Mouse (Mus musculus) CH12.LX (cell line): Measurements from ENCODE around the gene Il22ra1. TPM values are rescaled to one million over a fixed set of nuclear protein-coding genes. Genes with fewer than 3 reads are reported as not detected.

Source experiments
- DNase-seq: peaks from one replicate; pipeline ENCODE4 v3.0.0-alpha.2; 2013; ENCODE audit errors: extremely low read depth
- H3K27ac ChIP-seq: 2 replicates; pipeline ENCODE4 v1.5.1; 2012; ENCODE audit warnings: low read depth, mild to moderate bottlenecking, control low read depth, moderate library complexity; ENCODE audit not compliant: insufficient read depth
- H3K27me3 ChIP-seq: replicated peaks from 2 replicates; pipeline ENCODE3; 2012; ENCODE audit warnings: inconsistent platforms
- H3K36me3 ChIP-seq, 2 experiments: replicated peaks in 1 of 2; 2 replicates each; pipeline versions ENCODE3 to v1.6.1; 2012; ENCODE audit warnings: inconsistent platforms in 1 of 2, low read length in 1 of 2, mild to moderate bottlenecking in 1 of 2, mixed read lengths in 1 of 2, moderate library complexity in 1 of 2; ENCODE audit not compliant: control insufficient read depth in 1 of 2, insufficient read depth in 1 of 2
- H3K4me1 ChIP-seq, 2 experiments: 2 replicates each; pipeline ENCODE4 v1.6.1; 2012; ENCODE audit warnings: inconsistent platforms in 1 of 2, moderate library complexity in 1 of 2; ENCODE audit not compliant: insufficient read depth in 2 of 2, control insufficient read depth in 1 of 2
- H3K4me2 ChIP-seq: 2 replicates; pipeline ENCODE4 v1.6.1; 2012; ENCODE audit warnings: low read depth, mild to moderate bottlenecking, control low read depth; ENCODE audit not compliant: poor library complexity, insufficient read depth, severe bottlenecking
- H3K4me3 ChIP-seq, 3 experiments: fragments of 150-350 bp in 1 of 3; sonication (generic) in 1 of 3; replicated peaks in 1 of 3; 2 replicates each; pipeline versions ENCODE3 to v1.5.1; 2011 to 2012; ENCODE audit warnings: low read depth in 2 of 3, low read length in 2 of 3, mild to moderate bottlenecking in 2 of 3, moderate library complexity in 2 of 3, control low read depth in 1 of 3, improper control_type of control experiment in 1 of 3, inconsistent platforms in 1 of 3, mixed read lengths in 1 of 3; ENCODE audit not compliant: poor library complexity in 1 of 3
- H3K79me2 ChIP-seq: replicated peaks from 2 replicates; pipeline ENCODE4 v1.6.1; 2012; ENCODE audit warnings: mild to moderate bottlenecking, moderate library complexity; ENCODE audit not compliant: control insufficient read depth, poor library complexity, insufficient read depth, severe bottlenecking; ENCODE audit errors: extremely low read depth
- H3K9ac ChIP-seq: 2 replicates; pipeline ENCODE4 v1.6.1; 2012; ENCODE audit warnings: low read depth, mild to moderate bottlenecking, control low read depth, moderate library complexity; ENCODE audit not compliant: insufficient read depth
- H3K9me3 ChIP-seq: replicated peaks from 2 replicates; pipeline ENCODE3; 2012; ENCODE audit warnings: low read length, inconsistent platforms, mixed read lengths
- BHLHE40 ChIP-seq: IDR thresholded peaks from 2 replicates; pipeline ENCODE4 v1.6.1; 2011; ENCODE audit warnings: mild to moderate bottlenecking, low read depth, low read length, improper control_type of control experiment
- CHD1 ChIP-seq: IDR thresholded peaks from 2 replicates; pipeline ENCODE4 v1.6.1; 2012; ENCODE audit warnings: low read depth, low read length, improper control_type of control experiment, inconsistent platforms
- CHD2 ChIP-seq: IDR thresholded peaks from 2 replicates; pipeline ENCODE4 v1.6.1; 2011; ENCODE audit warnings: low read length, improper control_type of control experiment
- CTCF ChIP-seq, 2 experiments: IDR thresholded peaks in 1 of 2; conservative IDR thresholded peaks in 1 of 2; 2 replicates each; pipeline ENCODE4 v1.5.1; 2011 to 2012; ENCODE audit warnings: low read depth in 2 of 2, low read length in 2 of 2, improper control_type of control experiment in 1 of 2, inconsistent platforms in 1 of 2, mild to moderate bottlenecking in 1 of 2, moderate library complexity in 1 of 2
- E2F4 ChIP-seq: IDR thresholded peaks from 2 replicates; pipeline ENCODE4 v1.6.1; 2011; ENCODE audit warnings: low read depth, low read length, improper control_type of control experiment; ENCODE audit not compliant: insufficient replicate concordance
- EP300 ChIP-seq: IDR thresholded peaks from 2 replicates; pipeline ENCODE4 v1.6.1; 2011; ENCODE audit warnings: low read length, improper control_type of control experiment
- GABPA ChIP-seq: IDR thresholded peaks from 2 replicates; pipeline ENCODE4 v1.6.1; 2012; ENCODE audit warnings: low read depth, low read length, improper control_type of control experiment, inconsistent platforms; ENCODE audit not compliant: insufficient replicate concordance
- HCFC1 ChIP-seq: IDR thresholded peaks from 2 replicates; pipeline ENCODE4 v1.6.1; 2012; ENCODE audit warnings: low read depth, mild to moderate bottlenecking, inconsistent platforms, low read length, improper control_type of control experiment
- IRF4 ChIP-seq: IDR thresholded peaks from 2 replicates; pipeline ENCODE4 v1.6.1; 2014; ENCODE audit warnings: low read depth, mild to moderate bottlenecking, inconsistent platforms, low read length, improper control_type of control experiment
- KAT2A ChIP-seq: IDR thresholded peaks from 2 replicates; pipeline ENCODE4 v1.6.1; 2012; ENCODE audit warnings: low read length, improper control_type of control experiment, inconsistent platforms; ENCODE audit not compliant: insufficient replicate concordance
- MAX ChIP-seq: IDR thresholded peaks from 2 replicates; pipeline ENCODE4 v1.6.1; 2011; ENCODE audit warnings: low read length, improper control_type of control experiment
- MAZ ChIP-seq: IDR thresholded peaks from 2 replicates; pipeline ENCODE4 v1.6.1; 2012; ENCODE audit warnings: low read depth, mild to moderate bottlenecking, inconsistent platforms, low read length, improper control_type of control experiment, moderate library complexity
- MYC ChIP-seq: IDR thresholded peaks from 2 replicates; pipeline ENCODE4 v1.6.1; 2011; ENCODE audit warnings: low read depth, mild to moderate bottlenecking, improper control_type of control experiment, low read length
- NELFE ChIP-seq: IDR thresholded peaks from 2 replicates; pipeline ENCODE4 v1.6.1; 2011; ENCODE audit warnings: low read depth, low read length, improper control_type of control experiment
- NRF1 ChIP-seq: IDR thresholded peaks from 2 replicates; pipeline ENCODE4 v1.6.1; 2014; ENCODE audit warnings: low read depth, mild to moderate bottlenecking, inconsistent platforms, low read length, improper control_type of control experiment, moderate library complexity
- POLR2A ChIP-seq: IDR thresholded peaks from 2 replicates; pipeline ENCODE4 v1.6.1; 2011; ENCODE audit warnings: low read depth, mild to moderate bottlenecking, improper control_type of control experiment, low read length
- POLR2AphosphoS2 ChIP-seq: IDR thresholded peaks from 2 replicates; pipeline ENCODE4 v1.6.1; 2011; ENCODE audit warnings: low read depth, low read length, improper control_type of control experiment
- RAD21 ChIP-seq: IDR thresholded peaks from 2 replicates; pipeline ENCODE4 v1.6.1; 2011; ENCODE audit warnings: low read depth, mild to moderate bottlenecking, low read length, improper control_type of control experiment, moderate library complexity
- RCOR1 ChIP-seq: conservative IDR thresholded peaks from 2 replicates; pipeline ENCODE4 v1.6.1; 2012; ENCODE audit warnings: low read depth, mild to moderate bottlenecking, inconsistent platforms, low read length, improper control_type of control experiment
- SIN3A ChIP-seq: IDR thresholded peaks from 2 replicates; pipeline ENCODE4 v1.6.1; 2012; ENCODE audit warnings: low read length, improper control_type of control experiment, inconsistent platforms
- SMC3 ChIP-seq: IDR thresholded peaks from 2 replicates; pipeline ENCODE4 v1.6.1; 2011; ENCODE audit warnings: low read depth, low read length, improper control_type of control experiment
- TBP ChIP-seq: conservative IDR thresholded peaks from 2 replicates; pipeline ENCODE4 v1.6.1; 2011; ENCODE audit warnings: low read depth, low read length, improper control_type of control experiment
- UBTF ChIP-seq: IDR thresholded peaks from 2 replicates; pipeline ENCODE4 v1.6.1; 2012; ENCODE audit warnings: low read depth, mild to moderate bottlenecking, inconsistent platforms, low read length, improper control_type of control experiment, moderate library complexity
- ZC3H11A ChIP-seq: IDR thresholded peaks from 2 replicates; pipeline ENCODE4 v1.6.1; 2012; ENCODE audit warnings: low read depth, mild to moderate bottlenecking, inconsistent platforms, low read length, improper control_type of control experiment
- ZKSCAN1 ChIP-seq: IDR thresholded peaks from 2 replicates; pipeline ENCODE4 v1.6.1; 2012; ENCODE audit warnings: low read depth, inconsistent platforms, low read length, improper control_type of control experiment, borderline replicate concordance
- ZMIZ1 ChIP-seq: IDR thresholded peaks from 2 replicates; pipeline ENCODE4 v1.6.1; 2012; ENCODE audit warnings: low read depth, mild to moderate bottlenecking, inconsistent platforms, low read length, improper control_type of control experiment
- dilution Hi-C: fragments of 300-500 bp; cut with MboI; formaldehyde crosslinking; loops from 2 replicates; pipeline ENCODE4 v1.14.3; 2020; ENCODE audit warnings: low sequenced_read_pairs; ENCODE audit not compliant: extremely low pct_unique_long_range_greater_than_20kb, extremely low pct_ligation_motif_present
- in situ Hi-C: fragments of 300-500 bp; cut with MboI; formaldehyde crosslinking; loops from 3 replicates; pipeline ENCODE4 v1.14.3; 2019; ENCODE audit warnings: low sequenced_read_pairs, low pct_ligation_motif_present, low pct_unique_long_range_greater_than_20kb, mixed read lengths
- polyA plus RNA-seq: library from polyadenylated mRNA; unstranded; fragments of >175 nt; gene quantifications from 2 replicates; pipeline ENCODE4 v1.2.1, GENCODE M21; 2012; ENCODE audit warnings: low read depth; ENCODE audit not compliant: insufficient read length
- total RNA-seq, 2 experiments: library from RNA; depleted of rRNA; stranded (reverse); fragments of 300-350 nt in 1 of 2; fragments of >200 nt in 1 of 2; gene quantifications; 2 replicates each; pipeline ENCODE4 v1.2.3; 2012 to 2014

The Il22ra1 gene
- total and polyA plus RNA-seq, 3 experiments = not detected

- dilution Hi-C loops (no loop called here), in situ Hi-C loops (no loop called here)
- Histone ChIP-seq H3K79me2 (no peaks in the 10 kb centered on the region), H3K9ac (no peak within 1 kb of the TSS), H3K4me1 (peaks cover 6 to 7% of the 10 kb centered on the region in 2 experiments), H3K4me3 (no peak within 1 kb of the TSS), H3K4me2 (no peak within 1 kb of the TSS), H3K27ac (no peak within 1 kb of the TSS), H3K36me3 (no peaks in the 10 kb centered on the region), H3K27me3 (peaks cover 55% of the 10 kb centered on the region), H3K9me3 (peaks cover 2% of the 10 kb centered on the region)
- DNase-seq = no peak
- TF ChIP-seq SIN3A (no peak), EP300 (no peak), ZC3H11A (no peak), E2F4 (no peak), UBTF (no peak), HCFC1 (no peak), POLR2AphosphoS2 (no peak), CTCF (conservative IDR thresholded peaks at IDR 0.05 in 1 of 2, IDR thresholded peaks at IDR 0.05 in 1 of 2; ENCODE audit: low read depth in 2 of 2, low read length in 2 of 2) (no peak), IRF4 (no peak), TBP (no peak), ZKSCAN1 (no peak), RCOR1 (no peak)
Observed at GRCm38 (mm10) chr4:135759356-135759976, 31.5 kb downstream of the Il22ra1 start, which contains the start of gene Myom3. Myom3 (plus strand) TSS chr4:135759715.

- TF ChIP-seq GABPA (no peak), BHLHE40 (no peak), HCFC1 (no peak)
Observed at GRCm38 (mm10) chr4:135761048-135761447, 33.1 kb downstream of the Il22ra1 start.

DNA sequence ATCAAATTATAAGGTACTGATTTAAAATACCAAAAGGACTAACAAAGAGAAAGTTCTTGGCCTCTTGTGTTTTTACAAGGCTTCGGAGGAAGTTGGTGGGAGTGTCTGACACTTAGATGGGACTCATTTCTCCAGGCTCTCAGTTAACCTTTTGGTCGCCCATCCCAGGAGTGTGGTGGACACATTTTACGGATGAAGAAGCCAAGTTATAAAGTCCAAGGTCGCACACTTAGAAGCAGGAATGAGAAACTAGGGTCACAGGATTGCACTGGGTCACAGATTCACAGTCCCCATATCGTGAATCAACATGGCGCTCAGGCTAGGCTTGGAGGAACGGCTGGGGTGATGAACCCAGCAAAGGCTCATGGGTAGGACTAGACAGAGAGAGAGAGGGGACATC, 33.6 kb downstream of the Il22ra1 start:
- Histone ChIP-seq H3K4me1 (peaks cover 6 to 7% of the 10 kb centered on the region in 2 experiments), H3K9me3 (no peaks in the 10 kb centered on the region), H3K36me3 (no peaks in the 10 kb centered on the region), H3K9ac (no peak overlapping the region), H3K4me2 (no peak overlapping the region), H3K4me3 (no peak overlapping the region), H3K79me2 (no peaks in the 10 kb centered on the region), H3K27ac (no peak overlapping the region), H3K27me3 (peaks cover 57% of the 10 kb centered on the region)
- DNase-seq = no peak
- TF ChIP-seq MAZ (no peak), ZKSCAN1 (no peak), MYC (no peak), NRF1 (no peak), MAX (no peak), ZMIZ1 (no peak), CHD1 (no peak), TBP (no peak), NELFE (no peak), RAD21 (no peak), SMC3 (no peak), HCFC1 (no peak), POLR2A (no peak), ZC3H11A (no peak), CHD2 (no peak), KAT2A (no peak), CTCF (conservative IDR thresholded peaks at IDR 0.05 in 1 of 2, IDR thresholded peaks at IDR 0.05 in 1 of 2; ENCODE audit: low read depth in 2 of 2, low read length in 2 of 2) (no peak)
- in situ Hi-C loops = no loop called here
- dilution Hi-C loops = no loop called here

More at GRCm38 (mm10) chr4:135761048-135761447, 33.1 kb downstream of the Il22ra1 start:
- no peak for DNase-seq
- H3K79me2 ChIP-seq = no peaks in the 10 kb centered on the region
- dilution Hi-C loops (no loop called here), in situ Hi-C loops (no loop called here)
- peaks cover 6 to 7% of the 10 kb centered on the region in 2 experiments for H3K4me1 ChIP-seq
- no peaks in the 10 kb centered on the region for H3K36me3 ChIP-seq
- no peak overlapping the region for H3K4me2 ChIP-seq
- H3K4me3 ChIP-seq = no peak overlapping the region
- H3K9me3 ChIP-seq = no peaks in the 10 kb centered on the region
- H3K27ac ChIP-seq = no peak overlapping the region
- peaks cover 57% of the 10 kb centered on the region for H3K27me3 ChIP-seq
- H3K9ac ChIP-seq = no peak overlapping the region
